Mouse (Mus musculus): ENCODE measurements at regions not wholly inside any gene's neighbourhood (a gene's known extent, or its start where the extent isn't known, plus 50 kb on each side); places are given as distances from the start of the nearest gene placed in this dataset.

DNA sequence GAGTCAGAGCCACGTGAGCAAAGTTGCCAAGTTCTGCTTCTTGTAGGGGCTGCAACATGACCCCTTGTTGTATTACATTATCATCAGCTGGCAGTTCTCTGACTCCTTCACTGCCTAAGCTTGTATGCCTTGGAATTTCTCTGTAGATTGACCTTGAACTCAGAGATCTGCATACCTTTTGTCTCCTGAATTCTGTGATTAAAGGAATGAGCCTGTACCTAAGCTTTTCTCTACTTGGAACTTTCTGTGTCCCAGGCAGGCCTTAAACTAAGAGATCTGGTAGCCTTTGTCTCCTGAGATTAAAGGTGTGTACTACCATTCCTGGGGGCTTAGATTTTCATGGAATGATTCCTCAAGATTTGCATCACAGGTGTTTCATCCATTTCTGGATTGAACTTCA lies 544.8 kb upstream of the Tpk1 start:
- Histone ChIP-seq H3K27ac (no peak overlapping the region), H3K27me3 (ENCODE audit: insufficient read depth, low read length) (no peaks in the 10 kb centered on the region), H3K9ac (replicated peaks; ENCODE audit: low read length) (no peak overlapping the region), H3K9me3 (ENCODE audit: low read length) (no peaks in the 10 kb centered on the region), H3K36me3 (ENCODE audit: insufficient read depth, low read length) (no peaks in the 10 kb centered on the region), H3K4me3 (ENCODE audit: low read length) (no peak overlapping the region), H3K4me2 (ENCODE audit: low read depth, low read length) (no peak overlapping the region), H3K4me1 (ENCODE audit: insufficient read depth, low read length) (no peaks in the 10 kb centered on the region)
- TF ChIP-seq CTCF (IDR thresholded peaks at IDR 0.05; ENCODE audit: low read depth) = no peak
- ATAC-seq (no peak), DNase-seq (ENCODE audit: low spot score) (no peak)
- WGBS = 51% methylated on average over 1 of the region's 1 CpGs

DNA sequence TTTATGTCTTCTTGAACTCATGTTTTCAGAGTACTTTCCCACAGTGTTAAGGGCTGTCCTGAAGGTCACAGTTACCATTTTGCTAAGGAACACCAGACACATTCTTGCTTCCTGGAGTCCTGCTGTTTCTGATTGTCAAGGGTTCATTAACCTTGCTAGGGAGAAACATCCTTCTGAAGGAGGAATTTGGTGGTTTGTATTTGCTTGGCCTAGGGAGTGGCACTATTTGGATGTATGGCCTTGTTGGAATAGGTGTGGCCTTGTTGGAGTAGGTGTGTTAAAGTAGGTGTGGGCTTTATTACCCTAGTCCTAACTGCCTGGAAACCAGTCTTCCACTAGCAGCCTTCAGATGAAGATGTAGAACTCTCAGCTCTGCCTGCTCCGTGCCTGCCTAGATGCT lies 538.4 kb upstream of the Tpk1 start:
- WGBS = 100% methylated on average over 1 of the region's 1 CpGs
- ATAC-seq (no peak), DNase-seq (ENCODE audit: low spot score) (no peak)
- Histone ChIP-seq H3K27me3 (ENCODE audit: insufficient read depth, low read length) (no peaks in the 10 kb centered on the region), H3K4me1 (ENCODE audit: insufficient read depth, low read length) (no peaks in the 10 kb centered on the region), H3K27ac (no peak overlapping the region), H3K36me3 (ENCODE audit: insufficient read depth, low read length) (no peaks in the 10 kb centered on the region), H3K9ac (replicated peaks; ENCODE audit: low read length) (no peak overlapping the region), H3K4me2 (ENCODE audit: low read depth, low read length) (no peak overlapping the region), H3K9me3 (ENCODE audit: low read length) (no peaks in the 10 kb centered on the region), H3K4me3 (ENCODE audit: low read length) (no peak overlapping the region)
- TF ChIP-seq CTCF (IDR thresholded peaks at IDR 0.05; ENCODE audit: low read depth) = no peak

DNA sequence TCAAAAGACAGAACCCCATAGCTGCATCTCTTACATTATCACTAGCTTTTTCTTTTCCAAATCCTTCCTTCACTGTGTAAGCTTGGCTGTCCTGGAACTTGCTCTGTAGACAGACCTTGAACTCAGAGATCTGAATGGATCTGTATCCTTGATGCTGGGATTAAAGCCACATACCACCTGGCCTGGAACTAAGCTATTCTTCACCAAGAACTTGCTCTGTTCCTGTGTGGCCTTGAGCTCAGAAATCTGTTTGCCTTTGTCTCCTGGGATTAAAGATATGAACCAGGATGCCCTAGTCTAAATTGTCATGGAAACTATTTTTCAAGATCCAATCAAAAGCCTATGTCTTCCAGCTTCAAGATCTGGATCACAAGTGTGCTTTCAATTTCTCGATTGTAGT lies 537.8 kb upstream of the Tpk1 start:
- Histone ChIP-seq H3K9ac (replicated peaks; ENCODE audit: low read length) (no peak overlapping the region), H3K27ac (no peak overlapping the region), H3K4me1 (ENCODE audit: insufficient read depth, low read length) (no peaks in the 10 kb centered on the region), H3K27me3 (ENCODE audit: insufficient read depth, low read length) (no peaks in the 10 kb centered on the region), H3K4me2 (ENCODE audit: low read depth, low read length) (no peak overlapping the region), H3K4me3 (ENCODE audit: low read length) (no peak overlapping the region), H3K36me3 (ENCODE audit: insufficient read depth, low read length) (no peaks in the 10 kb centered on the region), H3K9me3 (ENCODE audit: low read length) (no peaks in the 10 kb centered on the region)
- no peak for ATAC-seq
- WGBS = 88% methylated on average over 1 of the region's 1 CpGs
- DNase-seq (ENCODE audit: low spot score) = no peak
- no peak for TF ChIP-seq CTCF (IDR thresholded peaks at IDR 0.05; ENCODE audit: low read depth)

DNA sequence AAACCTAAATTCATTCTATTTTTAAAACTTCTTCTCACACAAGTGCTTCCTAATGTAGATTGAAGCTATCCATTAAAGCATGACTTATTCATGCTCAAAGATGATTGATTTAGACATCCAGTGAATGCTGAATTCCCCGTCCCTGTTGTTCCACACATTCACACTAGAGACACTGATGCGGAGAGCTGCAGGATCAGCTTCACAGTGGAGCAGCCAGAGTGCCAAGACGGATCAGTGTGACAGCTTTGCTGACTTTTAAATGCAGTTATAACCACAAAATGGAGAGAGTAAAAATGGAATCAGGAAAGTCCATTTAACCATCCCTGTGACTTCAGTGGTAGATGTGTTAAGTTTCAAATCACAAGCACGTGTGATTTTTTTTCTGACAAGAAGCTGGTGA lies 513.8 kb upstream of the Tpk1 start:
- Histone ChIP-seq H3K9me3 (ENCODE audit: low read length) (no peaks in the 10 kb centered on the region), H3K4me1 (ENCODE audit: insufficient read depth, low read length) (no peaks in the 10 kb centered on the region), H3K4me3 (ENCODE audit: low read length) (no peak overlapping the region), H3K9ac (replicated peaks; ENCODE audit: low read length) (no peak overlapping the region), H3K27me3 (ENCODE audit: insufficient read depth, low read length) (no peaks in the 10 kb centered on the region), H3K4me2 (ENCODE audit: low read depth, low read length) (no peak overlapping the region), H3K36me3 (ENCODE audit: insufficient read depth, low read length) (no peaks in the 10 kb centered on the region), H3K27ac (no peak overlapping the region)
- TF ChIP-seq CTCF (IDR thresholded peaks at IDR 0.05; ENCODE audit: low read depth) = peak; percentile 32
- peak; percentile 63; the same call in 1 of the 2 replicates for ATAC-seq
- peak; percentile 50 for DNase-seq (ENCODE audit: low spot score)
- WGBS = 38% methylated on average over 4 of the region's 4 CpGs

Data from hindbrain, postnatal 0 days (tissue).